Mouse (Mus musculus) megakaryocyte-erythroid progenitor cell, adult 5-6 weeks (primary cell): ENCODE measurements around the gene Rhov. TPM values are rescaled to one million over a fixed set of nuclear protein-coding genes. Genes with fewer than 3 reads are reported as not detected.
A peak's percentile ranks its signal among the peaks of the same experiment; 100 is the strongest.

Experiments
- ATAC-seq: replicated peaks from 2 replicates; pipeline ENCODE4 v1.8.0; 2016; ENCODE audit warnings: mild to moderate bottlenecking, inconsistent platforms; ENCODE audit not compliant: severe bottlenecking, poor library complexity, low FRiP score, low TSS enrichment
- total RNA-seq, 2 experiments: library from RNA; stranded (forward) in 1 of 2; stranded (reverse) in 1 of 2; fragments of 200-1000, 215-1000 nt in 1 of 2; fragments of >200 nt in 1 of 2; fragmentation: Nextera tagmentation in 1 of 2; gene quantifications; 2 replicates each; pipeline ENCODE4 v1.2.3; 2014 to 2017

The Rhov gene
- total RNA-seq, 2 experiments from 2014 or later, result not detected

DNA sequence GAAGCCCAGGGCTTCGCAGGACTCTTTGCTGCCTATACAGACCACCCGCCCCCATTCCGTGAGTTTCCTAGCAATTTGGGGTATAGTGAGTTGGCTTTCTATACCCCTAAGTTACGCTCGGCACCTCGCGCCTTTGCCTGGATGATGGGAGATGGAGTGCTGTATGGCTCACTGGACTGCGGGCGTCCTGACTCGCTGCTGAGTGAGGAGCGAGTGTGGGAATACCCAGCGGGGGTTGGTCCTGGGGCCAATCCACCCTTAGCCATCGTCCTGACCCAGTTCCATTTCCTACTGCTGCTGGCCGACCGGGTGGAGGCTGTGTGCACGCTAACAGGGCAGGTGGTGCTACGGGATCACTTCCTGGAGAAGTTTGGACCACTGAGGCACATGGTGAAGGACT, 22.2 kb upstream of the Rhov start:
- ATAC-seq, result no peak

DNA sequence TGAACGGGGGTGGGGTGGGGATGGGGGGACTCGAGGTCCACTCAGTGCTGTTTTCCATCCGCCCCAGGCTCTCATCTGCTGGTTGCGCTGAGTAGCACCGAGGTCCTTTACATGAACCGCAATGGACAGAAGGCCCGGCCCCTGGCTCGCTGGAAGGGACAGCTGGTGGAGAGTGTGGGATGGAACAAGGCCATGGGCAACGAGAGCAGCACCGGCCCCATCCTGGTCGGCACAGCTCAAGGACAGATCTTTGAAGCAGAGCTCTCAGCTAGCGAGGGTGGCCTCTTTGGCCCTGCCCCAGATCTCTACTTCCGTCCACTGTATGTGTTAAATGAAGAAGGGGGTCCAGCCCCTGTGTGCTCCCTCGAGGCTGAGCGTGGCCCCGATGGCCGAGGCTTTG, 21.8 kb upstream of the Rhov start:
- ATAC-seq, result no peak

DNA sequence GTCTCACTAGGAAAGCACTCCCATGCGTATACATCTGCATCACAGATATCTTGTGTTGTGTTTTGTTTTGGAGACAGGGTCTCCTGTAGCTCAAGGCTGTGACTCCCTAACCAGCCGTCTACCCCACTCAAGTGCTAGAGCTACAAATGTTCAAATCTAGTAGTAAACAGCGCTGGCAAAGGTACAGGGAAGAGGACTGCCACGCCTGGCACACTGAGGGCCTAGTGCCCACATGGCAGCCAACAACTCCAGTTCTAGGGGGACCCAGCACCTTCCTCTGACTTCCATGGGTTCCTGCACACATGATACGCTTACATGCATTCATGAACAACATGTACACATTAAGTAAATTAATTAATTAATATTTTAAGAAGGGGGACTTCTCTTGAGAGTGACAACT, 21.2 kb upstream of the Rhov start:
- ATAC-seq, result no peak

DNA sequence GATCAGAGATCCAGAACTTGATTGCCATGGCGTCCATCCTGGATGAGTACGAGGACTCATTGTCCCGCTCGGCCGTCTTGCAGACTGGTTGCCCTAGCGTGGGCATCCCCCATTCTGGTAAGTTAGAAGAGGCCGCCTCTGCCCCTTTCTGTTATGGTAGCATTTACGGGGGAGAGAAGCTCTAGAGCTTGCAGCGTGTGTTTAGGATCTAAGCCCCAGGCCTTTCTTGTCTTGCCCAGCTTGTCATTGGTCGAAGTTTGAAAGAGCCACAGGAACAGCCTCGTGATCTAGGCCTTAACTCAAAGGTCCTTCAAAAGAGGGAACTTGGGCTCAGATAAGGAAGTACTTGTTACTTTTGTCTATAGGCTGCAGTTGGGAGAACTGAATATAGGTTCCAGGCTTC, 17.9 kb upstream of the Rhov start:
- ATAC-seq, result 0 out of 2 replicates have a peak, but pooled peaks have one; percentile 14

DNA sequence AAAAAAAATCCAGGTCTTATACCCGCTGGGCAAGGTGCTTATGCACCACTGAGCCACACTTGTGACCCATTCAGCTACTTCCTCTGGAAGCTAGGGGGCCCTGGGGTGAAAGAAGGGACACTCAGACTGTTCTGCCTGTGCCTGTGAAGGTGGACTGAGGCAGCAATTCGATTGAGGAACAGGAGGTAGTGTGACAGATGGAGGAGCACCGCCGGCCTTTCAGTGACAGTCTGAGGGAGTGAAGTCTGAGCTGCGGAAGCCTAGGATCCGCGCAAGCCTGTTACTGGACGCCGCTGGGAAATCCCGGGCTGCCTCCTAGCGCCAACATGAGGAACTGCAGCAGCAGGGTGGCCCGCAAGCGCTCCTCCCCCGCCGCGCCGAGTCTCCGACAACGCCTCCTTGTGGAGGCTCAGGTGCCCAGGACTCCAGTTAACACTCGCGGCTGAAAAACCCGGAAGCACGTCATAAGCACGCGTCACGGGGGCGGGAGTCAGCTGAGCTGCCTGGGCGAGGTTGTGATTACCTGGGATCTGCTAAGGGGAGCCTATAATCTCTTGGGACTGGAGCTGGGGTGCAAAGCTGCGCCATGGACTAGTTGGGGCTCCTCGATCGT, 17.3 kb upstream of the Rhov start, which contains the start of gene Vps18:
Vps18 (plus strand) TSS at position 471 of the 613 bp plus-strand sequence.
- ATAC-seq, result peak; percentile 95

DNA sequence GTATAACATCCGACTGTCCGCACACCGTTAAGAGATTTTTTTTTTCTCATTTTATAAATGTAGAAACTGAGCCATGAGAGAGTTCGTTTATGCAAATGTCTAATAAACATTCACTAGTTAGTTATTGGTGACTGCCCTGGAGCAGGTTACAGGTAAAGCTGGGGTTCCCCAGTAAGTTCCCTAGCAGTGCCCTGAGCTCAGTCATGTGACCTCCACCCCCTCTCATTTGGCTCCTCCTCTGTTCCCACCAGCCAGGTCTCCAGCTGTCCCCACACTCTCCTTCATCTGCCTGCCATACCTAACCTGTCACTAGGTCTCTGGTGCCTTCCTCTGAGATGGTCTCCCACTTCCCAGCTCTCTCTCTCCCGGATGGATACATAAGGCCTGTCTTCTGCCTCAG, 16.3 kb upstream of the Rhov start:
- ATAC-seq, result no peak

DNA sequence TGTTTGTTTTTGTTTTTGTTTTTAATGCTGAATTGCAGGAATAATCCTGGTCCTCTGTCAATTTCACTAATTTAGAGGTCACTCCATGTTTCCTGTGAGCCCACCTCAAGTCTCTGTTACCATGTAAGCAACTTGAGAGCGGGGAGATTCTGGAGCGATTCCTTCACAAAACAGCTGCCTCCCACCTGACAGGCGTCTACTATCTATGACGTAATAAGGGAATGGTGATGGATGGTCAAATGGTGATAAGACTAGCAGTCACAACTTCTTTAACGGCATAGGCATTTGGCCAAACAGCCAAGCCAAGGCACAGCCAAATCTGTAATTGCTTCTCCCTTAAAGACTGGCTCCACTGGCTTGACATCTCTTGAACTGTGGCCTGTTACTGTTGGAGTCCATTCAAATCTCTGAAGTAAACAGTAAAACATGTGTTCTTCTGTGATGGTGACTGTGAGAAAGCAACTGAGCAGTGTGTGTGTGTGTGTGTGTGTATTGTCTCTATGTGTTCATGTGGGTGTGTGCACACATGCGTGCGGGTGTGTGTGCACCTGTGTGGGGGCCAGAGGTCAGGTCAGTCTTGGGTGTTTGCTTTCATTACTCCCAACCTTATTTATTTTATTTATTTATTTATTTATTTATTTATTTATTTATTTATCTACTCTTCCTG, 11.0 kb upstream of the Rhov start:
- peak; percentile 41 for ATAC-seq

DNA sequence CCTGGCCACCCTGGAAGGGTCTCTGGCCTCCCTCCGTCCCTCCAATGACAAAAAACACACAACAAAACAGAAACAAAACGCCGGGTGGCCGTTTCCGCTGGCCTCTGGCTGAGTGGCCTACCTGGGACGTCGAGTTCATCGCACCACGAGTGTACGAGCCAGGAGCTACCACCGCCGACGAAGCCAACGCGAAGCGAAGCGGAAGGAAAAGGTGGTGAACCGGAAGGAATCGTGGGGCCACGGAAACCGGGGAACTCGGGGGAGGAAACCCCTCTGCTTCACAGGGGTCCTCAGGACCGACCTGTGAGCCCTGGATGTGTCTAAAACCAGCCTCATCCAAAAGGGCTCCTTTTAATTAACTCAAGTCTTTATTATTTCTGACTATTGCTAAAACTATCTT, 6.7 kb upstream of the Rhov start:
- no peak for ATAC-seq

DNA sequence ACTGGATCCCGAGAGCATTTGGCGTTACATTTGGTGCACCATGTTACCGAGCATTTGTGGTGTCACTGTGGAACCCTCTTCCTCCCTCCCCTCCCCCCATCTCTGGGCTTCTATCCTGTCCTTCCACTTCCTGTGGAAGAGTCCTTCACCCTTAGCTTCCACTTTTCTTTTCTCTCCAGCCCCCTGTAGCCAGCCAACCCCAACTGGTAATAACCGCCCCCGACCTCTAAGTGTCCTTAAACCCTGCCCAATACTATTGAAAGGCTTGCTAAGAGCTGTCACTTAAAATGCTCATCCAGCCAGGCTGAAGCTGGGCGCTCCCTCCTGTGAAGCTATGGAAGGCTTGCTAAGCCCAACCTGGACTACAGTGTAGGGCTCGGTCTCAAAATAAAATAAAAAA, 5.9 kb upstream of the Rhov start:
- ATAC-seq, result no peak

DNA sequence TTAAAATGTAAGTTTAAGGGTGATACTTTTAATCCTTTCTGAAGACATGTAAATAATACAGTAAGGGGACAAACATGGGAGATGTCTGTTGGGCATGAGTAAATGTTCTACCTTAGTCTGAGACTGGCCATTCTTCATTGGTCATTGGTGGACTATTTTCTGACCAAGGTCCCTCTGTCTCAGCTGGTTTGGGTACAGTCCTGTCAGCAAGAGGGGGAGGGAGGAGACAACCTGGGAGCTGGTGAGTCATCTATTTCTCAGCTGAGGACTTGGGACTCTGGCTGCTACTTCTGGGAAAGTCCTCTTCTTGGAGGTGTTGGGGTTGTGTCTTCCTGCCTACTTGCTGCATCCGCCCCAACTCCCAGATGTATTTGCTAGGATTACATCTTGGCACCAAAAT, 3.1 kb upstream of the Rhov start:
- ATAC-seq, result no peak

DNA sequence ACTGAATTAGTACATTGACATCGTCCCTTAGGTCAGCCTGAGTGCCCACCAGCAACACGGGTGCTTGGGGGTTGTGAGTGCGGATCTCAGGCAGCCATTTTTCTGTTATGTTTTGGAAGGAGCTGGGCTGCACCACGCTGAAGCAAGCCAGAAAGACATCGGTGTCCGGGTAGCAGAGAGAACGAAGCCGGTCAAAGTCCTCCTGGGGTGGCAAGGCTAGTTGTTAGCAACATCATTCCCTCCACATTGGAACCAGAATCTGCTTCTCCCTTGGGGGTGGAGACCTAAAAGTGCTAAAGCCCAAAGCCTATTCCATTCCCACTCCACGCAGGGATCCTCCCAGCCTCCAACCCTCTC, 808 bp downstream of the Rhov start:
- 0 out of 2 replicates have a peak, but pooled peaks have one; percentile 3 for ATAC-seq

DNA sequence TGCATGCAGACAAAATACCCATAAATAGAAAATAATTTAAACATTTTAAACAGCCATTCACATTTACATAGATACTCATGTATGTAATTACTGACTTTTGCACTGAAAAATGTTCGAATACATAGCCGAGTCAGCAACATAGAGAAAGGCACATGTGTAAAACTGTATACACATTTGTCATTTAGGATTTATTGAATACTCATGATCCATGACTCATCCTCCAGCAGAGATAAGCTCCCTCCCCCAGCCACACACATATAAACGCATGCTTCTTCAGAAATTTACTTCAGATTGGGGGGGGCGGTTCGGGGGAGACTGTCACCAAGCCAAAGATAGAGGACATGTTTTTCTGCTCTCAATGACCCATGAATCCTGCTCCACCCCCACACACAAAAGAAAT, 7.3 kb downstream of the Rhov start:
- ATAC-seq, result 0 out of 2 replicates have a peak, but pooled peaks have one; percentile 15

DNA sequence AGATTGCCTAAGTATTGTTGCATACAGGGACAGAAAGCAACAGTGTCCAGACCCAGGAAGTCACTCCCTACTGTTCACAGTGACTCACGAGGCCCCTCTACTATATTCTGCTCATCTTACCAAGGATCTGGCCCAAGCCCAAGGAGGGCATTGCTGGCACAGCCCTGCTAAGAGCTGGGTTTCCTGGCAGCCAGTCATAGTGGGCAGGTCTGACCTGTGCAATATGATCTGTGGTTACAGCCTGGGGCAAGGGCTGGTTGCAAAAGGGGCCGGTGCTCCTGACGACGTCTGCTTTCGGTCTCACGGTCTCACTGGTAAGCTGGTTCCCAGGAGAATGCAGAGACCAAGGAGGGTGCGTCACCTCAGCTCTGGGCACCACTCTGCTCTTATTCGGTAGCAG, 8.1 kb downstream of the Rhov start:
- ATAC-seq, result peak; percentile 89

DNA sequence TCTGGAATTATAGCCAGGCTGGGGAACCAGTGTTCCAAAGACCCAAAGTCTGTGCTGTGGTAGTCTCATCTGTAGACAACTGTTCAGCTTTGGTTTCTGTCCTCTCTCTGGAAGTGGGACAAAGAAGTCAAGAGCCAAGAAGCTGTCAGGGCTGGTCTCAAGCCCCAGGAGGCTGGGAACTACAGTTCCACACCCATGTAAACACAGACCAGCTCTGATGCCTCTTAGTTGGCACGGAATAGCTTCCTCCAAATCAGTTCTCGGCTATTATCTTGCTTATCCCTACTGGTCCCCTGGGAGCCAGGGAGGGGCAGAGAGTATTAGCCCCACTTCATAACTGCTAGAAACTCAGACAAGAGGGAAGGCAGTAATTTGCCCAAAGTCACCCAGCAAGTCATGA, 9.7 kb downstream of the Rhov start:
- no peak for ATAC-seq

DNA sequence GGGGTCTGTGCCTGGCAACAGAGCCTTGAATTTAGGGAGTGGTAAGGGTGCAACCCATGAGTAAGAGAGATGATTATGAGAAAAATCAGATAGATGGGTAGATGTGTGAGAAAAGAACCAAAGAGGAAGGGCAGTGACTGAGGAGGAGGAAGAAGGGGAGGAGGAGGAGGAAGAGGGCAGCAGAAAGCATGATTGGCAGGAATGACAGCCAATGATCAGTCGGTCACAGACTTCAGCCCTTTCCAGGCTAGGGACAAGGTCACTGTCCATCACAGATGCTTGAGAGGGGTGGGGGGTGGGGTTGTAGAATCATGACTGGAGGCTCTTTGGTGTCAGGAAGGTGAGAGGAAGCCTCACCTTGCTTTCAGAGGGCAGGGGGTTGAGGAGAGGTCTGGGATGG, 10.6 kb downstream of the Rhov start:
- ATAC-seq, result no peak

DNA sequence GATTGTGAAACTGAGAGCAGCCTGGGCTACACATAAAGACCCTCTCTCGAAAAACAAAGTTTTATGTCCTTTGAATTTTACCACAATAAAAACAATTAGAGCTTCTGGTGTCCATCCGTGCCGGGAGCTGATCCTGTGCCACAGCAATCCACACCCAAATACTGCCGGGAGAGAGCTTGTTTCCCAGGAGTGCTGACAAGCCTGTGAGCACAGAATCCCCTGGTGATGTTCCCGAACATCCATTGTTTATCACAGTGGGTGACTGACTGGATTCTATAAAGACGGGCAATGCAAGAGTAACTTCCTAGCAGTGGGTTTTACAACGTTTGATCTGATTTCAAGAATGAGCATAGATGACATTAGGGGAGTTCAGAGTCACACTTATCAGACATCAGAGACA, 16.1 kb downstream of the Rhov start:
- ATAC-seq, result no peak

DNA sequence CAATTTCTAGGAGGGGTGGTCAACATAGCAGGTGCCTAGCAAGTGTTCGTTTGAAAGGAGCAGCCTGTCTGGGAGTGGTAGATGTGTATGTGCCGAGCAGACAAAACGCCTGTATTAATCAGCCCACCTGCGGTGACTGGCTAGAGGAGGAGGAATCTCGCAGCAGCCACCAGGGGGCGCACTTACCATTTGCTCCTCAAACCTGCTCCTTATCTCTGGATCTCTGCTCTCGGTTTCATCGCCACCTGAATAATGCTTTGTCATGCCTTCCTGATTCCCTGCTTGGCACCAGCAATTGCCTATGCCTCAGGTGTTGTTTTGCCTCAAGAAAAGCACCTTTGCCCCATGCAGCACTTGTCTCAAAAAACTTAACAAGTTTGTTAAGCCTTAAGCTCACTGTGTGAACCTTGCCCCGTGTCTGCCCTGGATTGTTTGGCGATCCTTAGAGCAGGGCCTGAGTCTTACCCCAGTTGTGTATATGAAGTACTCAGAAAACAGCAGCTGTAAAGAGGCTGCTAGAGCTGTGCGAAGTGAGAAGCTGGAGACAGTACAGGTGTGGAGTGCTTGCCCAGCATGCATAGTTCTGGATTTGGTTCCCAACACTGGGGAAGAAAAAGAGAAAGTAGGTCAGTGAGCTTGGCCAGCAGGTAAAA, 20.1 kb downstream of the Rhov start:
- peak; percentile 87 for ATAC-seq

DNA sequence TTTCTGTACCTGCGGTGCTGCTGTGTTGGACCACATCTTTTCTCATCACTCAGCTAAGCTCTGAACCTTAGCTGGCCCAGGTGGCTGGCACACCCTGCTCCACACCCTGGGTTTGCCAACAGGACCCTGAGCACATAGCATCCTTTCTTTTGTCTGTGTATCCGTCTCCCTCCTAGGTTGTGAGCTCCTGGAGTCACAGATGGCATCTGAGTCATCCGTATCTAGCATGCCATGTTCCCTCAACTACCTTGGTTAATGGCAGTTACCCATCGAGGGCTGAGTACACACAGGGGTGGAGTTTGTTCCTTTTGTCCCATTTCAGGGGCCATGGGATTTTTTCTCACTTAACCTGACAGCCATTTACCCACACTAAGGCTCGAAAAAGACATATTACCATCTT, 20.7 kb downstream of the Rhov start:
- ATAC-seq, result no peak

DNA sequence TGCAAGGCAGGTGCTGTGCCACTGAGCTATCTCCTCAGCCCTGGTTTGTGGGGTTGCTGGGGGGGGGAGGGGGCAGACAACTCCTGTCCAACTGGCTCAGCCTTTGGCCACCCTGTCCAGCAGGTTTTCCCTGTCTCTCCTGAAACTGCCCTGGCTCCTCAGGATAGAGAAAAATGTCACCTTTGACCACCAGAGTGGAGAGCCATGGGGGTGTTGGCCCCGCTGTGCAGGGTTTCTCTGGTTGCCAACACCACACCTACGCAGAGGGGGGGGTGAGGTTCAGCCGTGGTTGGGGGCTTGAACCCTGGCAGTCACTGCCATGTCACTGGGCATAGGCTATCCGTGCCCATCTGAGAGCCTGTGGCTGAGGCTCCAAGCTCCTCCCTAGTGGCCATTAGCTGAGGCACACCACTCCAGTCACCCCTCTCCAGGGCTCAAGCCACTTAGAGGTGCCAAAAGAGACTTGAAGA, 21.4 kb downstream of the Rhov start:
- ATAC-seq, result 0 out of 2 replicates have a peak, but pooled peaks have one; percentile 19

DNA sequence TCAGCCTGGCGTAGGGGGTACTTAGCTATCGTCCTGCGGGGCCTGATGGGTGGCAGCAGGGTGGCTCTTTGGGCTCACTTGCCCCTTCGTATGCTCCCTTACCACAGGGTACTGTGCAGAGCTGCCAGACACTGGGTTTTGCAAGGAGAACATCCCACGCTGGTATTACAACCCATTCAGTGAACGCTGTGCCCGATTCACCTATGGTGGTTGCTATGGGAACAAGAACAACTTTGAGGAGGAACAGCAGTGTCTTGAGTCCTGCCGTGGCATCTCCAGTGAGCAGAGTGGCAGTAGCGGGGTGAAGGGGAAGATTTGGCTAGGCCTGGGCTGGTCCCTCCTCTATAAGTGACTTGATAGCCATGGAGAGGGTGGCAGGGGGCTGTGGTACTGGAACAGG, 23.2 kb downstream of the Rhov start:
- no peak for ATAC-seq

DNA sequence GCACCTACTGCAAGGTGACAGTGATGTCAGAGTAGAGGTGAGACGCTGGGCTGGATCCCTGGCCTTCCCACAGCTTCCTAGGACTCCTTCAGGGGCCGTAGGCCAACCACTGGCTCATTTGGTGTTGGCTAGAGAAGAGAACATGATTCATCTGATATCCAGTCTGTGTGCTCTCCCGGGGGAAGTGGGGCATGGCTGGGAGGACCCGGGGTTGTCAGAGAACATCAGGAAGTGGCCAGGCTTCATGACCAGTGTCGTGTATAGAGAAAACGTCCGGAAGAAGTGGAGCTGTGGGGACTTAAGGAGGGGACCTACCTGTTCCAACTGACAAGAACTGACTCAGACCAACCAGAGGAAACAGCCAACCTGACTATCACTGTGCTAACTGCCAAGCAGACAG, 25.8 kb downstream of the Rhov start:
- ATAC-seq, result no peak
